Mouse (Mus musculus): ENCODE data around the gene Cers3. TPM values are rescaled to one million over a fixed set of nuclear protein-coding genes. Genes with fewer than 3 reads are reported as not detected.

Cers3 gene
- total and polyA plus RNA-seq, 3 experiments: 0.04 TPM; not detected in 2

GRCm38 (mm10) chr7:66702721-66703120 lies 40.6 kb upstream of the Cers3 start:
- TF ChIP-seq NELFE (IDR thresholded peaks at IDR 0.05; ENCODE audit: low read depth, low read length): no peak
- TF ChIP-seq ZC3H11A (IDR thresholded peaks at IDR 0.05; ENCODE audit: low read depth, low read length): no peak
- no peak for TF ChIP-seq BHLHE40 (IDR thresholded peaks at IDR 0.05; ENCODE audit: borderline replicate concordance, low read depth, low read length)
- no peak for TF ChIP-seq HCFC1 (IDR thresholded peaks at IDR 0.05; ENCODE audit: low read depth, low read length)
- no peak for TF ChIP-seq GATA1 (IDR thresholded peaks at IDR 0.05; ENCODE audit: low read depth, low read length)
- TF ChIP-seq MAX (IDR thresholded peaks at IDR 0.05; ENCODE audit: low read length): no peak
- TF ChIP-seq TAL1 (IDR thresholded peaks at IDR 0.05; ENCODE audit: low read length): no peak
- TF ChIP-seq USF1 (IDR thresholded peaks at IDR 0.05; ENCODE audit: low read depth, low read length): no peak
- TF ChIP-seq E2F4 (IDR thresholded peaks at IDR 0.05; ENCODE audit: borderline replicate concordance, low read depth, low read length): no peak
- TF ChIP-seq EP300 (IDR thresholded peaks at IDR 0.05; ENCODE audit: low read depth in 1 of 2, low read length in 2 of 2): no peak
- no peak for TF ChIP-seq TBP (IDR thresholded peaks at IDR 0.05; ENCODE audit: low read depth, low read length)
- no peak for TF ChIP-seq POLR2AphosphoS2 (IDR thresholded peaks at IDR 0.05; ENCODE audit: low read length)
- TF ChIP-seq NRF1 (IDR thresholded peaks at IDR 0.05; ENCODE audit: insufficient read depth, low read depth, low read length, poor library complexity, severe bottlenecking): no peak
- TF ChIP-seq RCOR1 (IDR thresholded peaks at IDR 0.05; ENCODE audit: low read depth, low read length): no peak
- TF ChIP-seq ZKSCAN1 (IDR thresholded peaks at IDR 0.05; ENCODE audit: low read depth, low read length): no peak
- TF ChIP-seq SIN3A (IDR thresholded peaks at IDR 0.05; ENCODE audit: low read length): no peak
- TF ChIP-seq RAD21 (IDR thresholded peaks at IDR 0.05; ENCODE audit: low read depth, low read length): no peak
- no peak for TF ChIP-seq TCF12 (IDR thresholded peaks at IDR 0.05; ENCODE audit: low read depth, low read length)
- TF ChIP-seq POLR2AphosphoS5 (IDR thresholded peaks at IDR 0.05; ENCODE audit: borderline replicate concordance, low read depth, low read length): no peak
- DNase-seq (ENCODE audit: low read depth, low spot score): no peak
- Histone ChIP-seq H3K36me3 (ENCODE audit: control insufficient read depth in 1 of 2, insufficient read depth in 2 of 2, low read length in 2 of 2) (no peaks in the 10 kb centered on the region), H3K9ac (ENCODE audit: control insufficient read depth, low read depth, low read length, poor library complexity, severe bottlenecking) (no peak overlapping the region), H3K4me1 (ENCODE audit: control insufficient read depth in 1 of 2, insufficient read depth in 2 of 2, low read length in 2 of 2) (no peaks in the 10 kb centered on the region), H3K27me3 (ENCODE audit: control insufficient read depth in 1 of 2, insufficient read depth in 2 of 2, low read length in 2 of 2) (no peaks in the 10 kb centered on the region), H3K4me3 (ENCODE audit: control insufficient read depth in 1 of 2, insufficient read depth in 1 of 2, low read depth in 2 of 2, low read length in 2 of 2) (no peak overlapping the region), H3K27ac (ENCODE audit: control insufficient read depth, low read depth, low read length) (no peak overlapping the region), H3K9me3 (replicated peaks; ENCODE audit: insufficient read depth, low read length) (no peaks in the 10 kb centered on the region), H3K79me2 (ENCODE audit: control insufficient read depth, insufficient read depth, low read length, poor library complexity) (no peaks in the 10 kb centered on the region)

GRCm38 (mm10) chr7:66704631-66705030 lies 38.7 kb upstream of the Cers3 start:
- H3K36me3 ChIP-seq (ENCODE audit: control insufficient read depth in 1 of 2, insufficient read depth in 2 of 2, low read length in 2 of 2): no peaks in the 10 kb centered on the region
- H3K9me3 ChIP-seq (replicated peaks; ENCODE audit: insufficient read depth, low read length): no peaks in the 10 kb centered on the region
- no peak for DNase-seq (ENCODE audit: low read depth, low spot score)
- no peaks in the 10 kb centered on the region for H3K27me3 ChIP-seq (ENCODE audit: control insufficient read depth in 1 of 2, insufficient read depth in 2 of 2, low read length in 2 of 2)
- H3K27ac ChIP-seq (ENCODE audit: control insufficient read depth, low read depth, low read length): no peak overlapping the region
- TF ChIP-seq USF1 (IDR thresholded peaks at IDR 0.05; ENCODE audit: low read depth, low read length): no peak
- TF ChIP-seq USF2 (IDR thresholded peaks at IDR 0.05; ENCODE audit: borderline replicate concordance in 1 of 2, insufficient read depth in 1 of 2, low read depth in 1 of 2, low read length in 2 of 2): no peak
- no peak for TF ChIP-seq GATA1 (IDR thresholded peaks at IDR 0.05; ENCODE audit: low read depth, low read length)
- no peak for TF ChIP-seq MXI1 (IDR thresholded peaks at IDR 0.05; ENCODE audit: low read depth, low read length)
- no peak for TF ChIP-seq POLR2A (IDR thresholded peaks at IDR 0.05; ENCODE audit: control insufficient read depth in 1 of 2, insufficient read depth in 1 of 2, low read depth in 1 of 2, low read length in 2 of 2, poor library complexity in 1 of 2)
- TF ChIP-seq SIN3A (IDR thresholded peaks at IDR 0.05; ENCODE audit: low read length): no peak
- TF ChIP-seq JUND (IDR thresholded peaks at IDR 0.05; ENCODE audit: low read depth, low read length): no peak
- TF ChIP-seq KAT2A (conservative IDR thresholded peaks at IDR 0.05; ENCODE audit: low read depth, low read length): no peak
- TF ChIP-seq E2F4 (IDR thresholded peaks at IDR 0.05; ENCODE audit: borderline replicate concordance, low read depth, low read length): no peak
- no peak for TF ChIP-seq ZC3H11A (IDR thresholded peaks at IDR 0.05; ENCODE audit: low read depth, low read length)
- TF ChIP-seq MAFK (IDR thresholded peaks at IDR 0.05; ENCODE audit: borderline replicate concordance, low read depth, low read length): no peak
- TF ChIP-seq CHD2 (IDR thresholded peaks at IDR 0.05; ENCODE audit: low read length): no peak
- TF ChIP-seq BHLHE40 (IDR thresholded peaks at IDR 0.05; ENCODE audit: borderline replicate concordance, low read depth, low read length): no peak
- no peak for TF ChIP-seq MEF2A (IDR thresholded peaks at IDR 0.05; ENCODE audit: extremely low read depth, insufficient replicate concordance, low read depth, low read length, poor library complexity, severe bottlenecking)
- TF ChIP-seq TCF12 (IDR thresholded peaks at IDR 0.05; ENCODE audit: low read depth, low read length): no peak
- no peak for TF ChIP-seq ELF1 (IDR thresholded peaks at IDR 0.05; ENCODE audit: low read depth, low read length)
- no peaks in the 10 kb centered on the region for H3K79me2 ChIP-seq (ENCODE audit: control insufficient read depth, insufficient read depth, low read length, poor library complexity)
- H3K9ac ChIP-seq (ENCODE audit: control insufficient read depth, low read depth, low read length, poor library complexity, severe bottlenecking): no peak overlapping the region
- H3K4me1 ChIP-seq (ENCODE audit: control insufficient read depth in 1 of 2, insufficient read depth in 2 of 2, low read length in 2 of 2): no peaks in the 10 kb centered on the region
- no peak overlapping the region for H3K4me3 ChIP-seq (ENCODE audit: control insufficient read depth in 1 of 2, insufficient read depth in 1 of 2, low read depth in 2 of 2, low read length in 2 of 2)

Measured in MEL (cell line).